Mouse (Mus musculus) heart, embryonic 14.5 days (tissue): ENCODE measurements around the gene Alpl. TPM values are rescaled to one million over a fixed set of nuclear protein-coding genes. Genes with fewer than 3 reads are reported as not detected.

ENCODE experiments used
- ATAC-seq: fragments of 200-750 bp; cut with Nextera tagmentation; 2 replicates; pipeline ENCODE4 v1.8.0; 2017; ENCODE audit warnings: low read depth, moderate TSS enrichment; ENCODE audit not compliant: insufficient number of reproducible peaks, insufficient read depth, low FRiP score
- H3K27ac ChIP-seq, 2 experiments: fragments of 200-500 bp in 1 of 2; fragments of 300-500 bp in 1 of 2; sonication (generic) in 1 of 2; replicated peaks in 1 of 2; 2 replicates each; pipeline ENCODE4 v1.5.1; 2012 to 2014; ENCODE audit warnings: low read depth in 2 of 2, low read length in 2 of 2, control low read depth in 1 of 2, mild to moderate bottlenecking in 1 of 2, mixed read lengths in 1 of 2; ENCODE audit not compliant: control insufficient read depth in 1 of 2, insufficient read depth in 1 of 2
- H3K27me3 ChIP-seq: fragments of 300-500 bp; sonication (generic); 2 replicates; pipeline ENCODE4 v1.6.1; 2014; ENCODE audit warnings: mild to moderate bottlenecking, low read length, control low read depth; ENCODE audit not compliant: control insufficient read depth, insufficient read depth
- H3K36me3 ChIP-seq: fragments of 300-500 bp; sonication (generic); 2 replicates; pipeline ENCODE4 v1.6.1; 2014; ENCODE audit warnings: mild to moderate bottlenecking, control low read depth, low read length, mixed read lengths; ENCODE audit not compliant: control insufficient read depth, insufficient read depth
- H3K4me1 ChIP-seq, 2 experiments: fragments of 200-500 bp in 1 of 2; fragments of 300-500 bp in 1 of 2; sonication (generic) in 1 of 2; 2 replicates each; pipeline ENCODE4 v1.6.1; 2012 to 2014; ENCODE audit warnings: low read length in 2 of 2, control low read depth in 1 of 2, mixed read lengths in 1 of 2; ENCODE audit not compliant: control insufficient read depth in 2 of 2, insufficient read depth in 2 of 2
- H3K4me2 ChIP-seq: fragments of 300-500 bp; sonication (generic); 2 replicates; pipeline ENCODE4 v1.6.1; 2014; ENCODE audit warnings: mild to moderate bottlenecking, low read length
- H3K4me3 ChIP-seq, 2 experiments: fragments of 200-500 bp in 1 of 2; fragments of 300-500 bp in 1 of 2; sonication (generic) in 1 of 2; 2 replicates each; pipeline ENCODE4 v1.5.1; 2012 to 2014; ENCODE audit warnings: low read length in 2 of 2, mild to moderate bottlenecking in 2 of 2, control low read depth in 1 of 2, low read depth in 1 of 2, moderate library complexity in 1 of 2; ENCODE audit not compliant: control insufficient read depth in 1 of 2, insufficient read depth in 1 of 2
- H3K9ac ChIP-seq: fragments of 300-500 bp; sonication (generic); 2 replicates; pipeline ENCODE4 v1.6.1; 2014; ENCODE audit warnings: mild to moderate bottlenecking, low read length
- H3K9me3 ChIP-seq: fragments of 300-500 bp; sonication (generic); 2 replicates; pipeline ENCODE4 v1.6.1; 2016; ENCODE audit warnings: low read length, control low read depth; ENCODE audit not compliant: control insufficient read depth
- WGBS: fragments of 180-500 bp; shearing (Covaris S2); extraction: QIAGEN DNeasy Blood & Tissue Kit; methylation state at CpG from one replicate; pipeline ENCODE4 v1.1.7; 2014; 5-methylcytosine and 5-hydroxymethylcytosine counted together
- polyA plus RNA-seq: library from polyadenylated mRNA; unstranded; fragments of >200 nt; fragmentation: Nextera tagmentation; extraction: Ambion mirVana; gene quantifications from 2 replicates; pipeline ENCODE4 v1.2.1, GENCODE M21; 2014

Gene Alpl
- polyA plus RNA-seq, 1 experiment from 2014 or later, result 2.2 TPM

- Histone ChIP-seq H3K4me1 (peaks cover 0 to under 1% of the 10 kb centered on the region in 2 experiments; a peak in 1 of 4 replicates), H3K9ac (peak overlapping the region; percentile 51; the same call in 1 of the 2 replicates), H3K4me2 (peak overlapping the region; percentile 54), H3K27ac (no peak overlapping the region), H3K4me3 (peak overlapping the region; percentile 23 to 24; a peak in 3 of 4 replicates), H3K27me3 (peaks cover 52% of the 10 kb centered on the region), H3K9me3 (no peaks in the 10 kb centered on the region), H3K36me3 (no peaks in the 10 kb centered on the region)
- 43% methylated on average over 8 of the region's 8 CpGs for WGBS
- no peak for ATAC-seq
These were observed 71.4 kb downstream of the Alpl start for GRCm38 (mm10) chr4:137724766-137725165.

GRCm38 (mm10) chr4:137724212-137724611, 72.0 kb downstream of the Alpl start:
- Histone ChIP-seq H3K9me3 (no peaks in the 10 kb centered on the region), H3K4me2 (peak overlapping the region; percentile 54), H3K27ac (0 out of 4 replicates have a peak overlapping the region, but pooled peaks of 1 of the 2 experiments have one; percentile 27), H3K27me3 (peaks cover 51% of the 10 kb centered on the region), H3K4me1 (peaks cover 5% of the 10 kb centered on the region in 2 experiments; a peak in 3 of 4 replicates), H3K4me3 (peak overlapping the region; percentile 23 to 24; a peak in 3 of 4 replicates), H3K9ac (peak overlapping the region; percentile 51; the same call in 1 of the 2 replicates), H3K36me3 (no peaks in the 10 kb centered on the region)
- 33% methylated on average over 11 of the region's 11 CpGs for WGBS
- ATAC-seq, result no peak

GRCm38 (mm10) chr4:137723527-137723926, 72.7 kb downstream of the Alpl start:
- WGBS, result 35% methylated on average over 25 of the region's 25 CpGs
- Histone ChIP-seq H3K9ac (peak overlapping the region; percentile 31; the same call in 1 of the 2 replicates), H3K27ac (no peak overlapping the region), H3K27me3 (peaks cover 51% of the 10 kb centered on the region), H3K4me1 (peaks cover 10 to 11% of the 10 kb centered on the region in 2 experiments; a peak in 3 of 4 replicates), H3K36me3 (no peaks in the 10 kb centered on the region), H3K4me3 (peak overlapping the region; percentile 13 to 23), H3K4me2 (peak overlapping the region; percentile 54), H3K9me3 (no peaks in the 10 kb centered on the region)
- ATAC-seq, result no peak

DNA sequence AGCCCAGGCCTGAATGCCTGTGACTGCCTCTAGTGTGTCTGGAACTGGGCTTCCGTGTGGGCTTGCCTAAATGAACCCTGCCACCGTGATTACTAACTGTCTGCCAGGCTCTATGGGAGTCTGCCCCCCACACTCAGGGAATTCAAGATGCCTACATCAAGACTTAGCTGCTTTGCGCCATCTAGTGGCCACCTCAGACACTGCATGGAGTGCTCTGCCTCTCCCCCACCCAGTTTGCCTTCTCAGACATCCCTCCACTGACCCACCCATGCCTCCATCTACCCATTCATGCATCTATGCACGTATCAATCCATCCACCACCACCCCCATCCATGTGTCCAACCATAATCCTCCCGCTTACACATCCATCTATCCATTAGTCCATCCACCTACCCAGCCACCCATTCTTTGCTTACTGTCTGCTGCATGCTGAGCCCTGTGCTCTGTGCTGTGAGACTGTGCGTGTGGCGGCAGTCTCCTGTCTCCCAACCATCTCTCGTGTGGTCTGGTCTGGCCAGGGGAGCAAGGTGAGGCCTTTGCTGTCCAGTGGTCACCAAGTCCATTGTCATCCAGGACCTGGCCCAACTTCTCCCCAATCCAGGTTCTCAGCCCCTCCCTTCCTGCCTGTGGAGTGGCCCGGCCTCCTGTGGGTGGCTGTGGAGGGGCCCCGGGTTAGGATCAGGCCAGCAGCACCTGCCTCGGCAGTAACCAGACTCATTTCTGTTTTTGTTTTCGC, 73.3 kb downstream of the Alpl start:
- Histone ChIP-seq H3K9ac (no peak overlapping the region), H3K4me2 (peak overlapping the region; percentile 54), H3K9me3 (no peaks in the 10 kb centered on the region), H3K4me3 (peak overlapping the region in 1 of 2 experiments; percentile 23; a peak in 1 of 4 replicates), H3K27me3 (peaks cover 51% of the 10 kb centered on the region), H3K36me3 (no peaks in the 10 kb centered on the region), H3K4me1 (peaks cover 10 to 11% of the 10 kb centered on the region in 2 experiments; a peak in 3 of 4 replicates), H3K27ac (no peak overlapping the region)
- WGBS, result 22% methylated on average over 12 of the region's 12 CpGs
- ATAC-seq, result no peak

DNA sequence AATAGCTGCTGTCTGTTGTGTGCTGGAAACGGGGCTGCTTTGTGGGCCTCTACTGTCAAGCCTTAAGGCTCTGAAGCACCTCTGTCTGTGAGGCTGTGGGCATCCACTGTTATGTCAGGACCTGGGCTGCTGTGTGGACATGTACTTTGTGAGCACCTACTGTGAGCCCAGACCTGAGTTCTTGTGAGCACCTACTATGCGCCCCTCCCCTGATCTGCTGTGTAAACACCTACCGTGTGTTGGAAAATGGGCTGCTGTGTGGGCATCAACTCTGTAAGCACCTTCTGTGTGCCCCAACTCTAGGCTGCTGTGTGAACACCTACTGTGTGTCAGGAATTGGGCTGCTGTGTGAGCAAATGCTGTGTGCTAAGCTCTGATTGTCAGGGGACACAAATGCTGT, 74.0 kb downstream of the Alpl start:
- no peak for ATAC-seq
- Histone ChIP-seq H3K4me1 (peaks cover 10 to 11% of the 10 kb centered on the region in 2 experiments; a peak in 3 of 4 replicates), H3K36me3 (no peaks in the 10 kb centered on the region), H3K27ac (no peak overlapping the region), H3K27me3 (peaks cover 52% of the 10 kb centered on the region), H3K4me3 (no peak overlapping the region), H3K9ac (no peak overlapping the region), H3K9me3 (no peaks in the 10 kb centered on the region), H3K4me2 (no peak overlapping the region)
- WGBS, result 85% methylated on average over 3 of the region's 3 CpGs

DNA sequence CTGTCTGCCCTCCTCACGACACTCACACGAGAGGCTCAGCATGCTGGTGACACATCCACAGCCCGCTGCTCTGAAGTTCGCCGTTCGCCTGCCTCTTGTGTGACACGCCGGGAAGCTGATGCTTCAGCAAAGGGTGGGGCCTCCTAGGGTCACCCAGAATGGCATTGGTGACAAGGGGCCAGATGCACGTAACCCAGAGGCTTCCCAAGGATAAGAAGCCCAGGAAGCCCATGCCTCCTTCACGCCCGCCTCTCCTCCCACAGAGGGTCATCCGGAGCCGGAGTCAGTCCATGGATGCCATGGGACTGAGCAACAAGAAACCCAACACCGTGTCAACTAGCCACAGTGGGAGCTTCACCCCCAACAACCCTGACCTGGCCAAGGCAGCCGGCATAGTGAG, 74.6 kb downstream of the Alpl start:
- no peak for ATAC-seq
- H3K27me3 ChIP-seq, result peaks cover 57% of the 10 kb centered on the region

GRCm38 (mm10) chr4:137719378-137720077, 76.7 kb downstream of the Alpl start:
- Histone ChIP-seq H3K27me3 (peaks cover 67% of the 10 kb centered on the region), H3K9ac (peak overlapping the region; percentile 41; the same call in 1 of the 2 replicates), H3K9me3 (no peaks in the 10 kb centered on the region), H3K27ac (no peak overlapping the region), H3K4me3 (no peak overlapping the region), H3K36me3 (no peaks in the 10 kb centered on the region), H3K4me1 (peaks cover 10 to 11% of the 10 kb centered on the region in 2 experiments; a peak in 3 of 4 replicates), H3K4me2 (peak overlapping the region; percentile 36; the same call in 1 of the 2 replicates)
- WGBS, result 16% methylated on average over 15 of the region's 15 CpGs
- no peak for ATAC-seq

More for the DNA sequence above, 74.6 kb downstream of the Alpl start:
- Histone ChIP-seq H3K9ac (no peak overlapping the region), H3K36me3 (no peaks in the 10 kb centered on the region), H3K4me2 (no peak overlapping the region), H3K27ac (no peak overlapping the region), H3K4me3 (no peak overlapping the region), H3K9me3 (no peaks in the 10 kb centered on the region), H3K4me1 (peaks cover 10 to 11% of the 10 kb centered on the region in 2 experiments; a peak in 3 of 4 replicates)
- 83% methylated on average over 15 of the region's 15 CpGs for WGBS
